25 mouse cellular contexts compared by ENCODE assay signal in genomic region chr7:131364131-131364530, GRCm38 (mm10). TPM values are rescaled to one million over a fixed set of nuclear protein-coding genes. Genes with fewer than 3 reads are reported as not detected.
"Had no signal": no experiment of that assay in that cellular context is flagged by ENCODE, and none has a peak within 500 bp of the region (broad histone marks: within the 10 kb centered on the region; RNA-seq: fewer than 3 reads in every experiment).

No protein-coding gene starts in this region.

- ATAC-seq: inflammation-experienced regulatory T-cells, adult 6 months; lung, postnatal 0 days had no signal

- H3K9ac ChIP-seq: neural tube, embryonic 13.5 days had no signal

- H3K9me3 ChIP-seq: megakaryocyte, embryonic 14.5 days; midbrain, embryonic 10.5 days; neural tube, embryonic 13.5 days had no signal

- DNase-seq: kidney, adult 2 months; kidney, postnatal 25 days; layer of hippocampus, adult 9-11 months; lung, embryonic 14.5 days; lung, postnatal 36 days; midbrain, embryonic 14.5 days; thymus, postnatal 36 days had no signal

- H3K4me3 ChIP-seq: midbrain, embryonic 10.5 days had no signal

- H3K27ac ChIP-seq: midbrain, embryonic 10.5 days had no signal

RNA-seq across cellular contexts. Expression of gene Fam24a, which starts 30.5 kb away (rescaled TPM):
- total RNA-seq: layer of hippocampus, adult 2 months; layer of hippocampus, postnatal 25 days; left cerebral cortex, adult 18-20 months; left cerebral cortex, postnatal 36 days had no signal
- polyA plus RNA-seq: inflammation-experienced regulatory T-cells, adult 6 months; kidney, adult 2 months; kidney, embryonic 14.5 days; kidney, postnatal 0 days; large intestine, adult 2 months; limb, embryonic 11.5 days; limb, embryonic 14.5 days; liver, embryonic 11.5 days; liver, embryonic 16.5 days; lung, embryonic 14.5 days; lung, postnatal 0 days; midbrain, embryonic 10.5 days; neural tube, embryonic 13.5 days; stomach, embryonic 14.5 days; urinary bladder, adult 2 months had no signal

RNA-seq across cellular contexts. Expression of gene Fam24b, which starts 34.8 kb away (rescaled TPM):
- total RNA-seq: layer of hippocampus, adult 2 months; layer of hippocampus, postnatal 25 days; left cerebral cortex, adult 18-20 months; left cerebral cortex, postnatal 36 days had no signal
- polyA plus RNA-seq: inflammation-experienced regulatory T-cells, adult 6 months; kidney, adult 2 months; kidney, embryonic 14.5 days; kidney, postnatal 0 days; large intestine, adult 2 months; limb, embryonic 11.5 days; liver, embryonic 16.5 days; lung, embryonic 14.5 days; lung, postnatal 0 days; midbrain, embryonic 10.5 days; midbrain, embryonic 14.5 days; neural tube, embryonic 13.5 days; stomach, embryonic 14.5 days; urinary bladder, adult 2 months had no signal

RNA-seq across cellular contexts. Expression of gene Cuzd1, which starts 42.0 kb away (rescaled TPM):
- total RNA-seq: layer of hippocampus, postnatal 25 days; left cerebral cortex, adult 18-20 months had no signal
- polyA plus RNA-seq: inflammation-experienced regulatory T-cells, adult 6 months; kidney, embryonic 14.5 days; kidney, postnatal 0 days; limb, embryonic 11.5 days; liver, embryonic 11.5 days; liver, embryonic 16.5 days; lung, embryonic 14.5 days; lung, postnatal 0 days; midbrain, embryonic 10.5 days; midbrain, embryonic 14.5 days; neural tube, embryonic 13.5 days; stomach, embryonic 14.5 days; urinary bladder, adult 2 months had no signal
